Mouse (Mus musculus): ENCODE measurements around the gene Supt7l. TPM values are rescaled to one million over a fixed set of nuclear protein-coding genes. Genes with fewer than 3 reads are reported as not detected.
"Not testable (repeated sequence)": the region's sequence is repeated elsewhere in the genome, so short reads cannot be mapped to it uniquely, and the experiment has no call there.

Gene Supt7l
- polyA plus RNA-seq (2012; rRNA removed), result 13.3 and 16.7 TPM in 2 replicates

GRCm38 (mm10) chr5:31527707-31528106 lies at the start of gene Supt7l:
Gene Supt7l, minus strand, starts transcription at chr5:31527807.
- 86% methylated on average over 11 of the region's 11 CpGs for WGBS
- H3K4me3 ChIP-seq (ENCODE audit: control insufficient read depth, insufficient read depth, low read length), result peak within 1 kb of the TSS; percentile 87
- H3K27ac ChIP-seq (ENCODE audit: control insufficient read depth, insufficient read depth, low read length), result 0 out of 2 replicates have a peak within 1 kb of the TSS, but pooled peaks have one; percentile 52
- H3K36me3 ChIP-seq (ENCODE audit: control insufficient read depth, insufficient read depth, low read length), result peaks cover 25% of the 10 kb centered on the region
- H3K4me1 ChIP-seq (replicated peaks; ENCODE audit: control insufficient read depth, insufficient read depth, low read length); H3K27me3 ChIP-seq (ENCODE audit: control insufficient read depth, insufficient read depth, low read length); DNase-seq: not testable (repeated sequence)

GRCm38 (mm10) chr5:31576539-31576975 lies 49.0 kb upstream of the Supt7l start:
- TF ChIP-seq POLR2A (IDR thresholded peaks at IDR 0.05; ENCODE audit: control insufficient read depth, extremely low read depth, insufficient read depth, low read length, poor library complexity) (no peak), CTCF (IDR thresholded peaks at IDR 0.05; ENCODE audit: borderline replicate concordance, control insufficient read depth, extremely low read depth, insufficient read depth, low read length, poor library complexity) (no peak)
- Histone ChIP-seq H3K4me3 (ENCODE audit: control insufficient read depth, insufficient read depth, low read length) (no peak overlapping the region), H3K4me1 (replicated peaks; ENCODE audit: control insufficient read depth, insufficient read depth, low read length) (peaks cover 7% of the 10 kb centered on the region; the same call in 1 of the 2 replicates), H3K27ac (ENCODE audit: control insufficient read depth, insufficient read depth, low read length) (no peak overlapping the region), H3K36me3 (ENCODE audit: control insufficient read depth, insufficient read depth, low read length) (no peaks in the 10 kb centered on the region), H3K27me3 (ENCODE audit: control insufficient read depth, insufficient read depth, low read length) (no peaks in the 10 kb centered on the region)
- 49% methylated on average over 7 of the region's 7 CpGs for WGBS
- DNase-seq, result no peak

- no peak overlapping the region for H3K27ac ChIP-seq (ENCODE audit: control insufficient read depth, insufficient read depth, low read length)
- H3K27me3 ChIP-seq (ENCODE audit: control insufficient read depth, insufficient read depth, low read length), result no peaks in the 10 kb centered on the region
- peaks cover 15% of the 10 kb centered on the region for H3K4me1 ChIP-seq (replicated peaks; ENCODE audit: control insufficient read depth, insufficient read depth, low read length)
- H3K36me3 ChIP-seq (ENCODE audit: control insufficient read depth, insufficient read depth, low read length), result no peaks in the 10 kb centered on the region
- DNase-seq, result no peak
- TF ChIP-seq POLR2A (IDR thresholded peaks at IDR 0.05; ENCODE audit: control insufficient read depth, extremely low read depth, insufficient read depth, low read length, poor library complexity) (no peak), CTCF (IDR thresholded peaks at IDR 0.05; ENCODE audit: borderline replicate concordance, control insufficient read depth, extremely low read depth, insufficient read depth, low read length, poor library complexity) (no peak)
- H3K4me3 ChIP-seq (ENCODE audit: control insufficient read depth, insufficient read depth, low read length), result no peak overlapping the region
- 94% methylated on average over 3 of the region's 3 CpGs for WGBS
Observed at GRCm38 (mm10) chr5:31573722-31574121, 46.1 kb upstream of the Supt7l start.

- 4% methylated on average over 20 of the region's 20 CpGs for WGBS
- Histone ChIP-seq H3K4me1 (replicated peaks; ENCODE audit: control insufficient read depth, insufficient read depth, low read length) (peaks cover 11% of the 10 kb centered on the region), H3K36me3 (ENCODE audit: control insufficient read depth, insufficient read depth, low read length) (no peaks in the 10 kb centered on the region), H3K4me3 (ENCODE audit: control insufficient read depth, insufficient read depth, low read length) (no peak overlapping the region), H3K27me3 (ENCODE audit: control insufficient read depth, insufficient read depth, low read length) (no peaks in the 10 kb centered on the region), H3K27ac (ENCODE audit: control insufficient read depth, insufficient read depth, low read length) (no peak overlapping the region)
- TF ChIP-seq CTCF (IDR thresholded peaks at IDR 0.05; ENCODE audit: borderline replicate concordance, control insufficient read depth, extremely low read depth, insufficient read depth, low read length, poor library complexity), result no peak
- TF ChIP-seq POLR2A (IDR thresholded peaks at IDR 0.05; ENCODE audit: control insufficient read depth, extremely low read depth, insufficient read depth, low read length, poor library complexity), result no peak
- no peak for DNase-seq
Observed at GRCm38 (mm10) chr5:31571023-31571608, 43.5 kb upstream of the Supt7l start.

- H3K27ac ChIP-seq (ENCODE audit: control insufficient read depth, insufficient read depth, low read length), result no peak overlapping the region
- 89% methylated on average over 5 of the region's 5 CpGs for WGBS
- H3K36me3 ChIP-seq (ENCODE audit: control insufficient read depth, insufficient read depth, low read length), result no peaks in the 10 kb centered on the region
- no peak overlapping the region for H3K4me3 ChIP-seq (ENCODE audit: control insufficient read depth, insufficient read depth, low read length)
- no peaks in the 10 kb centered on the region for H3K27me3 ChIP-seq (ENCODE audit: control insufficient read depth, insufficient read depth, low read length)
- DNase-seq, result no peak
- TF ChIP-seq CTCF (IDR thresholded peaks at IDR 0.05; ENCODE audit: borderline replicate concordance, control insufficient read depth, extremely low read depth, insufficient read depth, low read length, poor library complexity) (no peak), POLR2A (IDR thresholded peaks at IDR 0.05; ENCODE audit: control insufficient read depth, extremely low read depth, insufficient read depth, low read length, poor library complexity) (no peak)
- peaks cover 11% of the 10 kb centered on the region for H3K4me1 ChIP-seq (replicated peaks; ENCODE audit: control insufficient read depth, insufficient read depth, low read length)
Observed at GRCm38 (mm10) chr5:31567951-31568657, 40.5 kb upstream of the Supt7l start.

- H3K27ac ChIP-seq (ENCODE audit: control insufficient read depth, insufficient read depth, low read length), result no peak overlapping the region
- WGBS, result 91% methylated on average over 3 of the region's 3 CpGs
- no peak for DNase-seq
Observed at GRCm38 (mm10) chr5:31566457-31566856, 38.9 kb upstream of the Supt7l start.

More at GRCm38 (mm10) chr5:31566457-31566856, 38.9 kb upstream of the Supt7l start:
- Histone ChIP-seq H3K36me3 (ENCODE audit: control insufficient read depth, insufficient read depth, low read length) (no peaks in the 10 kb centered on the region), H3K4me1 (replicated peaks; ENCODE audit: control insufficient read depth, insufficient read depth, low read length) (peaks cover 7% of the 10 kb centered on the region), H3K4me3 (ENCODE audit: control insufficient read depth, insufficient read depth, low read length) (no peak overlapping the region), H3K27me3 (ENCODE audit: control insufficient read depth, insufficient read depth, low read length) (no peaks in the 10 kb centered on the region)
- TF ChIP-seq CTCF (IDR thresholded peaks at IDR 0.05; ENCODE audit: borderline replicate concordance, control insufficient read depth, extremely low read depth, insufficient read depth, low read length, poor library complexity) (no peak), POLR2A (IDR thresholded peaks at IDR 0.05; ENCODE audit: control insufficient read depth, extremely low read depth, insufficient read depth, low read length, poor library complexity) (no peak)

Data from thymus, adult 2 months (tissue).